Mouse (Mus musculus) cerebellum, adult 2 months (tissue): ENCODE data around the gene Bcl2l10.

Experiments
- CTCF ChIP-seq: fragments of 200-500 bp; IDR thresholded peaks from 2 replicates; pipeline ENCODE4 v1.5.1; 2011; ENCODE audit warnings: low read depth, mild to moderate bottlenecking, control low read depth, low read length, moderate library complexity, borderline replicate concordance; ENCODE audit not compliant: insufficient read depth
- POLR2A ChIP-seq: fragments of 200-500 bp; IDR thresholded peaks from 2 replicates; pipeline ENCODE4 v1.6.1; 2011; ENCODE audit warnings: low read length, control low read depth, borderline replicate concordance; ENCODE audit not compliant: insufficient read depth

DNA sequence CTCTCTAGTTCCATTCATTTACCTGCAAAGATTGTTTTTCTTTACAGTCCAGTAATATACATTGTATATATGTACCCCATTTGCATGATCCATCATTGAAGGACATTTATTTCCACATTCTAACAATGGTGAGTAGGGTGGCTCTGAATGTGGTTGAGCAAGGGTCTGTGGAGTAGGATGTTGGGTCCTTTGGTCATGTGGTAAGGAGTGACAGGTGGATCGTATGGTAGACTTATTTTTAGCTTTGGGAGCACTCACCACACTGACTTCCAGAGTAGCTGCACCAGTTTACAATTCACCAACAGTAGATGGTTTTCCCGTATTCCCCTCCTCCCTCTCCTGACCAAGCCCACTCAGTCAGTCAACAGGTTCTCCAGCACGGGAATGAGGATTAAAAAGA, 21.2 kb downstream of the Bcl2l10 start:
- TF ChIP-seq CTCF (no peak), POLR2A (no peak)
